Mouse (Mus musculus) lung, adult 2 months (tissue): ENCODE measurements around the gene Cfap52.

Experiments
- CTCF ChIP-seq: fragments of 200-500 bp; IDR thresholded peaks from 2 replicates; pipeline ENCODE4 v1.5.1; 2011; ENCODE audit warnings: mild to moderate bottlenecking, low read length, control low read depth; ENCODE audit not compliant: insufficient read depth
- POLR2A ChIP-seq: fragments of 200-500 bp; IDR thresholded peaks from 2 replicates; pipeline ENCODE4 v1.6.1; 2011; ENCODE audit warnings: low read depth, mild to moderate bottlenecking, control low read depth, low read length, borderline replicate concordance; ENCODE audit errors: extremely low read depth

GRCm38 (mm10) chr11:67925000-67925399, 40.5 kb downstream of the Cfap52 start:
- TF ChIP-seq CTCF = no peak
- TF ChIP-seq POLR2A = no peak
